Mouse (Mus musculus): Measurements from ENCODE around the gene Garem2.

The Garem2 gene

GRCm38 (mm10) chr5:30104841-30105667, at the start of gene Garem2:
TSS of gene Garem2 (plus strand) at chr5:30105161.
- no peak for TF ChIP-seq GATA4 (IDR thresholded peaks at IDR 0.05; ENCODE audit: insufficient replicate concordance, low read length)

GRCm38 (mm10) chr5:30058216-30058731, 46.7 kb upstream of the Garem2 start:
- TF ChIP-seq GATA4 (IDR thresholded peaks at IDR 0.05; ENCODE audit: insufficient replicate concordance, low read length): no peak

- no peak for TF ChIP-seq GATA4 (IDR thresholded peaks at IDR 0.05; ENCODE audit: insufficient replicate concordance, low read length)
Observed at GRCm38 (mm10) chr5:30067726-30068125, 37.2 kb upstream of the Garem2 start.

GRCm38 (mm10) chr5:30071677-30072076, 33.3 kb upstream of the Garem2 start:
- TF ChIP-seq GATA4 (IDR thresholded peaks at IDR 0.05; ENCODE audit: insufficient replicate concordance, low read length): no peak

- no peak for TF ChIP-seq GATA4 (IDR thresholded peaks at IDR 0.05; ENCODE audit: insufficient replicate concordance, low read length)
Observed at GRCm38 (mm10) chr5:30072377-30072776, 32.6 kb upstream of the Garem2 start.

- TF ChIP-seq GATA4 (IDR thresholded peaks at IDR 0.05; ENCODE audit: insufficient replicate concordance, low read length): no peak; the same call in 1 of the 2 replicates
Observed at GRCm38 (mm10) chr5:30072825-30073821, 31.8 kb upstream of the Garem2 start, which contains the start of gene Tyms. TSS of gene Tyms (minus strand) at chr5:30073617.

GRCm38 (mm10) chr5:30092701-30093100, 12.3 kb upstream of the Garem2 start:
- no peak for TF ChIP-seq GATA4 (IDR thresholded peaks at IDR 0.05; ENCODE audit: insufficient replicate concordance, low read length)

DNA sequence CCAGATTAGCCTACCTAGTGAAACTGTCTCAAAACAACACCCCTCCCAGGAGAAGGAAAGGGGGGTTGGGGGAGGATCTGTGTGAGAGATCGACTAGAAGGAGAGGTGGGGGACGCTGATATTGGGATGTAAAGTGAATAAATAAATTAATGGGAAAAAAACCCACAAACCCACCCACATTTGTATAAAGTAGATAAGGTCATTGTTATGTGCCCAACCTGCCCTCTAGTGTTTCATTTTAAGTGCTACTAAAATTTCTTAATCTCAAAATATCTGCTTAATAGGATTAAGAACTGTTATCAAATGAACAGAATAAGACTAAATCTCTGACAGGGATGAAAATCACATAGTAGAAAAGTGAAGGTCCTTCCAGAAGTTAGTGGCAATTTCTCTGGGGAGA, 10.6 kb upstream of the Garem2 start:
- no peak for TF ChIP-seq GATA4 (IDR thresholded peaks at IDR 0.05; ENCODE audit: insufficient replicate concordance, low read length)

GRCm38 (mm10) chr5:30095731-30096130, 9.2 kb upstream of the Garem2 start:
- no peak for TF ChIP-seq GATA4 (IDR thresholded peaks at IDR 0.05; ENCODE audit: insufficient replicate concordance, low read length)

DNA sequence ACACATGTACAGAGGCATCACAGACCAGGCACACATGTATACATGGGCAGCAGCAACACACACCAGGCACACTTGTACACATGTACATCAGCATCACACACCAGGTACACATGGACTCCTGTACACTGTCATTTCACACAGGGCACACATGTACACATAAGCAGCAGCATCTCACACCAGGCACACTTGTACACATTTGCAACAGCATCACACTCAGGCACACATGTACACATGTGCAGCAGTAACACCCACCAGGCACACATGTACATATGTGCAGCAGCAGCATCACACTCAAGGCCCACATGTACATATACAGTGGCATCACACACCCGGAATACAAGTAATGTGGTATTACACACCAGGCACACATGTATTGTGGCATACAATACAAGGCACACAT, 6.7 kb upstream of the Garem2 start:
- TF ChIP-seq GATA4 (IDR thresholded peaks at IDR 0.05; ENCODE audit: insufficient replicate concordance, low read length): no peak

DNA sequence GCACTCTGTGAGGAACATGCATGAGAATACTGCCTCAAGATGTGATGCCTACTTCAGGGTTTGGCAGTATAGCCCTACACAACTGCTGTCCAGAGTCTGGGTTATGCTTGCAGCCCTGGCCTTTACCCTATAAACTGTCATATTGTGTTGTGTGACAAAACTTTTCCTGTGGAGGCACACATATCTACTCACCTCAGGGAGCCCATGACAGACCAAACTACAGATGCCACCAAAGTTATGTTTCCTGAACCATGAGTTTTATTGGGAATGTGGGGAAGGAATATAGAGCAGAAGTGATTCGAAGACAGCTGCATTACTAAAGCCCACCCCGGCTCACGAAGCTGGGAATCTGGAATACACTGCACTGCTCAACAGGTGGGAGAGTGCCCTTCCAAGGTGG, 1.6 kb upstream of the Garem2 start:
- TF ChIP-seq GATA4 (IDR thresholded peaks at IDR 0.05; ENCODE audit: insufficient replicate concordance, low read length): no peak

- TF ChIP-seq GATA4 (IDR thresholded peaks at IDR 0.05; ENCODE audit: insufficient replicate concordance, low read length): no peak
Observed at GRCm38 (mm10) chr5:30104339-30104738, 622 bp upstream of the Garem2 start.

GRCm38 (mm10) chr5:30105668-30106300, 823 bp downstream of the Garem2 start, which contains the start of gene 3110082J24Rik:
TSS of gene 3110082J24Rik (minus strand) at chr5:30106086.
- no peak for TF ChIP-seq GATA4 (IDR thresholded peaks at IDR 0.05; ENCODE audit: insufficient replicate concordance, low read length)

- no peak for TF ChIP-seq GATA4 (IDR thresholded peaks at IDR 0.05; ENCODE audit: insufficient replicate concordance, low read length)
Observed at GRCm38 (mm10) chr5:30106756-30107155, 1.8 kb downstream of the Garem2 start.

DNA sequence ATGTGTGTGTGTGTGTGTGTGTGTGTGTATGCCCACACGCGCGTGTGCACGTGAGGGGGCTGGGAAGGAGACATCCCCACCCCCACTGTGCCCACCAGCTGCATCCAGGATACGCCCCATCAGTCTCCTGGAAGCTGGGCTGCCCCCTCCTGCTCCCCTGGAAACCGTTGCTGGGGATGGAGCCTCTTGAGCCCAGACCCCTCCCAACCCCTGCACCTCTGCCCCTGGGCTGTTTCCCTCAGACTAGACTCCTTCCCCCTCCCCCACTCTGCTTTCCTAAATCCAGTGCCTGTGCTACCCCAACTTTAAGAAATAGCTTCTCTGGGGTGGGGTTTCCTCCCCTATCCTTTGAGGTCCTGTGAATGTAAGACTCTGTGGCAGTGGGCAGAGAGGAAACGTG, 2.2 kb downstream of the Garem2 start:
- no peak for TF ChIP-seq GATA4 (IDR thresholded peaks at IDR 0.05; ENCODE audit: insufficient replicate concordance, low read length)
